In the genomic region with DNA sequence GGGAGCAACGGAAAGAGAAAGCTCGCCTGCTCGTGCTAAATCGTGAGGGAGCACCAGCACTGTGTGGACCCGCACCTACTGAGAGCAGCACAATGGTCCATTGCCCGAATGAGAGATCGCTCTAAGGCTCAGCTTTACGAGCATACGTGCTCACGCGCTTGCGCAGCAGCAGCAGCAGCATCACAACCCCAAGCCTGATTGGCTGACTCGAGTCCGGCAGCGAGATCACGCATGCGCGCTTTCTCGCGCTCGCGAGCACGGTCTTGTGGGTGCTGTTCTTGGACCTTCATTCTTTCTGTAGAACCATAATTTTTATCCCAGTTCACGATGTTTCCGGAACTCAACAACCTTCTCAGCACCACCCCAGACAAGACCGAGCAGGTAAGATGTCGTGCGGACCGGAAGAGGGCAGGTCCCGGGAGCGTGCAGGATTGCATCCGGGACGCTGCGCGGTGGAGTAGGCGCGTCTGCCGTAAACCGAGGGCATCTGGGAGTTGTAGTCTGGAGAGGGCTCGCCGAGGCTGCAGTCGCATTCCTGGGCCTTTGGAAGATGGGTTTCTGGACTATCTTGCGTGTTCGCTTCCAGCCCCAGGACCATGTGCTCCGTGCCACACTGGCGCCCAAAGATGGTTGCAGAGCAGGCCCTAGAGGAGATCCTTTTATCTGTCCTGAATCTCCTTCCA, we compare ENCODE assay signal across 8 mouse cellular contexts. TPM values are rescaled to one million over a fixed set of nuclear protein-coding genes. Genes with fewer than 3 reads are reported as not detected.
DNase-seq lines count a peak whose midpoint lies in the region; ATAC-seq and TF ChIP-seq lines count a peak whose summit lies in the region.

A gene (plus strand): TSS at position 205 of the 683 bp plus-strand sequence.

- in situ Hi-C loops in Patski (cut with MboI; ENCODE audit: low pct_unique_long_range_greater_than_20kb): no loop called here

- no peak for TF ChIP-seq CTCF in Patski (IDR thresholded peaks at IDR 0.05)

- under 1% methylated on average over 46 of the region's 46 CpGs for WGBS in hindbrain, embryonic 14.5 days

- POLR2A ChIA-PET in Patski (lab: Charles Lee): interaction anchor here (0.7 kb wide), 1 partner anchor 29 kb away, joined by 3 read pairs; no protein-coding TSS in a partner anchor

- peak within 1 kb of the TSS; percentile 69 for H3K9ac ChIP-seq in hindbrain, embryonic 14.5 days

- H3K4me3 ChIP-seq in hindbrain, embryonic 14.5 days (replicated peaks; ENCODE audit: low read length): peak within 1 kb of the TSS; percentile 53

- H3K4me1 ChIP-seq in hindbrain, embryonic 14.5 days (replicated peaks; ENCODE audit: control insufficient read depth, insufficient read depth, low read length): peaks cover 16% of the 10 kb centered on the region

- peaks cover 3% of the 10 kb centered on the region for H3K36me3 ChIP-seq in hindbrain, embryonic 14.5 days (replicated peaks; ENCODE audit: control insufficient read depth, insufficient read depth)

- CTCF ChIA-PET in Patski (lab: Charles Lee): interaction anchor here (0.7 to 1.7 kb wide), 4 partner anchors 9 to 51 kb away, joined by 3 to 6 read pairs (median 4); a partner anchor contains a TSS

- peak within 1 kb of the TSS; percentile 95 for H3K27ac ChIP-seq in hindbrain, embryonic 14.5 days

- H3K4me2 ChIP-seq in hindbrain, embryonic 14.5 days (replicated peaks): peak within 1 kb of the TSS; percentile 66

- peak; percentile 97 for ATAC-seq in Patski
- ATAC-seq in hindbrain, embryonic 14.5 days (ENCODE audit: low FRiP score): peak; percentile 98

- H3K9me3 ChIP-seq in hindbrain, embryonic 14.5 days (ENCODE audit: control insufficient read depth, low read length): no peaks in the 10 kb centered on the region

- DNase-seq in Patski (ENCODE audit: low read depth, low spot score): peak; percentile 75
- peak; percentile 90 to 94 for DNase-seq in cerebellum, postnatal 14 days
- DNase-seq in frontal cortex, postnatal 25 days (ENCODE audit: low spot score in 2 of 2): peak; percentile 91
- peak; percentile 91 for DNase-seq in hindbrain, embryonic 14.5 days (ENCODE audit: low spot score)
- DNase-seq in layer of hippocampus, postnatal 36 days: peak; percentile 94
- peak; percentile 94 for DNase-seq in lung, postnatal 36 days
- peak; percentile 96 for DNase-seq in retina, postnatal 1 day
- peak; percentile 88 to 89 for DNase-seq in urinary bladder, adult 18-20 months (ENCODE audit: low spot score in 2 of 2)

- H3K27me3 ChIP-seq in Patski: no peaks in the 10 kb centered on the region
- H3K27me3 ChIP-seq in hindbrain, embryonic 14.5 days (ENCODE audit: control insufficient read depth, insufficient read depth, low read length): no peaks in the 10 kb centered on the region

RNA-seq across cellular contexts. Expression of the gene that starts here (rescaled TPM):
- polyA plus RNA-seq in Patski (2021): 18.4 TPM
- polyA plus RNA-seq in hindbrain, embryonic 14.5 days (2014; fragmentation: Nextera tagmentation; extraction: Ambion mirVana): 35.9 TPM in 2 replicates
- total RNA-seq in layer of hippocampus, postnatal 36 days (2021): 10 to 100 TPM in 1 of 2 experiments, 1 to 10 TPM in 1; 9.7 to 13.8 TPM

Comparison
In these comparisons a context has a peak if more than half of its experiments do, and no peak if none do; other contexts are left out.
1. Peak in every context shown above with its lines: DNase-seq, ATAC-seq, H3K4me3 ChIP-seq and H3K27ac ChIP-seq.